Mouse (Mus musculus) E14TG2a.4 (cell line): ENCODE data around the gene Gm28635.

ENCODE experiments used
- H3K27me3 ChIP-seq: 2 replicates; pipeline ENCODE4 v1.6.1; 2014; ENCODE audit warnings: low read length, control low read depth; ENCODE audit not compliant: insufficient read depth
- H3K36me3 ChIP-seq: 2 replicates; pipeline ENCODE4 v1.6.1; 2014; ENCODE audit warnings: low read length, control low read depth; ENCODE audit not compliant: insufficient read depth
- H3K4me1 ChIP-seq: replicated peaks from 2 replicates; pipeline ENCODE4 v1.6.1; 2014; ENCODE audit warnings: low read depth, low read length, control low read depth
- H3K4me3 ChIP-seq: replicated peaks from 2 replicates; pipeline ENCODE4 v1.5.1; 2014; ENCODE audit warnings: mild to moderate bottlenecking, low read length
- H3K9me3 ChIP-seq: 2 replicates; pipeline ENCODE4 v1.6.1; 2014; ENCODE audit warnings: low read length, control low read depth
- CTCF ChIP-seq: conservative IDR thresholded peaks from 2 replicates; pipeline ENCODE4 v1.5.1; 2014; ENCODE audit warnings: low read length
- NANOG ChIP-seq: IDR thresholded peaks from 2 replicates; pipeline ENCODE4 v1.6.1; 2014; ENCODE audit warnings: borderline replicate concordance, low read length, mixed read lengths
- POU5F1 ChIP-seq: IDR thresholded peaks from 2 replicates; pipeline ENCODE4 v1.6.1; 2014; ENCODE audit warnings: low read length, borderline replicate concordance

The Gm28635 gene

DNA sequence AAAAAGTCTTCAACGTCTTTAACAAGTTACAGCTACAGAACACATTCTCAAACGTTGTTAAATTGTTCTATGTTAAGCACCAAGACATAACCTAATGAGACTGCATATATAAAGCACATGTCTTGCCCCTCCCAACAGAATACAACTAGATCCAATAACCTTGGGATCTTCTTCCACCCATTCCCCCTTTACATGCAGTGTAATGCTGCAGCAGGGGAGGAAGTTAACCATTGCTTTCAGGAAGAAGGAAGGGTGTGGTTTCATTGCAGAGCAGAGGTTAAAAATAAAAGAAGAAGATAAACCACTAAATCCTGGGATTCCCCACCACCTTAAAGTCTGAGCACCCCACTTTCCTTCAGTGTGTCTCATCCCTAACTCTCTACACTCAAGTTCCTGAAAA is 55.2 kb downstream of the Gm28635 start:
- TF ChIP-seq CTCF, result no peak
- no peaks in the 10 kb centered on the region for H3K9me3 ChIP-seq
- H3K36me3 ChIP-seq, result peaks cover 63% of the 10 kb centered on the region
- no peaks in the 10 kb centered on the region for H3K27me3 ChIP-seq
- peak overlapping the region; percentile 17; the same call in 1 of the 2 replicates for H3K4me3 ChIP-seq
- peaks cover 82% of the 10 kb centered on the region for H3K4me1 ChIP-seq

DNA sequence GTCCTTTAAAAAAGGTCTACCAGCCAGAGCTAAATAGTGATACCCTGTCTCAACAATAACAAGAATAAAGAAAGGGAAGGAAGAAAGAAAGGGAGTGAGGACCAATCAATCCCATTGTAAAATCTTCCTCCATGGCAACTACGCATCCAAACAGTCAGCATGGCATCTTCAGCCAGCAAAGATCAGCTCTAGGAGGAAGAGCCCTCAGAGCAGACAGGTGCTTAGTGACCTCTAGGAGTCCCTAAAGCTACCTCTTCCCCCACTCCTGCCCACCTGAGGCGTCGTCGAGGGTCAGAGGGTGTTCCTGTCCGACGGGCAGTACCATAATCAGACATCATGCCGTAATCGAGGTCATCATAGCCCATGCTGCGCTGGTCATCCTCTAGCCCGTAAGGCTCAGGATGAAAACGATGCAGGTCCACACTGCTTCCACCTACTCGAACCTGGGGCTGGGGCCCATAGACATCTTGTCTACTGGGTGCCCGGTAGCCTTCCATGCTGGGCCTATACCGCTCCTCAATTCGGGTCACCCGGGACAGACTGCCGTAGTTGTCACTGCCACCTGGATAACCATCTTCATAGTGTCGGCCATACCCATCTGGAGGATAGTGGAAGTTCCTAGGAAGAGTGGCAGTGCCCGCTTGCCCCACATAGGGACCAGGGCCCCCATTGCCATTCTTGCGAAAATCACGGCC is 58.0 kb downstream of the Gm28635 start:
- Histone ChIP-seq H3K27me3 (no peaks in the 10 kb centered on the region), H3K4me3 (no peak overlapping the region), H3K9me3 (no peaks in the 10 kb centered on the region), H3K4me1 (peaks cover 59% of the 10 kb centered on the region), H3K36me3 (peaks cover 85% of the 10 kb centered on the region)
- TF ChIP-seq NANOG (no peak), POU5F1 (no peak), CTCF (no peak)

DNA sequence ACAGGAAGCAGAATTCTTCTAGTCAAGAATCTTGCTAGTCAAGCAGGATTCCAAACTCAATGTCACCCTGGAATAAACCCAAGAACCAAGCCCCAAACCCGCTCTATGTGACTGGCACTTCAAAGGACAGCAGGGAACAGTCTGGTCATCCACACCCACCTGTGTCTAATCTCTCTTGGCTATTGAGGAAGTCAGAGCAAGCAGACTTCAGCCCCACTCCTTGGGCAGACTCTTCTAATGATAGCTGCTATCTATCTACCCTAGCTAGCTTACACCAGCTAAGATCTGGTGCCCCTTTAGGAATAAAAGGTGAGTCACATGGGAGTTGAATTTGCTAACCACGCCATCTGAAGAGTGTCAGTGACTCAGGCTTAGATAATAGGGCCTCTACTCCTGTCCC is 58.9 kb downstream of the Gm28635 start:
- TF ChIP-seq POU5F1 (no peak), NANOG (no peak)
- Histone ChIP-seq H3K4me1 (peaks cover 50% of the 10 kb centered on the region), H3K9me3 (no peaks in the 10 kb centered on the region), H3K27me3 (no peaks in the 10 kb centered on the region), H3K36me3 (peaks cover 87% of the 10 kb centered on the region), H3K4me3 (no peak overlapping the region)

DNA sequence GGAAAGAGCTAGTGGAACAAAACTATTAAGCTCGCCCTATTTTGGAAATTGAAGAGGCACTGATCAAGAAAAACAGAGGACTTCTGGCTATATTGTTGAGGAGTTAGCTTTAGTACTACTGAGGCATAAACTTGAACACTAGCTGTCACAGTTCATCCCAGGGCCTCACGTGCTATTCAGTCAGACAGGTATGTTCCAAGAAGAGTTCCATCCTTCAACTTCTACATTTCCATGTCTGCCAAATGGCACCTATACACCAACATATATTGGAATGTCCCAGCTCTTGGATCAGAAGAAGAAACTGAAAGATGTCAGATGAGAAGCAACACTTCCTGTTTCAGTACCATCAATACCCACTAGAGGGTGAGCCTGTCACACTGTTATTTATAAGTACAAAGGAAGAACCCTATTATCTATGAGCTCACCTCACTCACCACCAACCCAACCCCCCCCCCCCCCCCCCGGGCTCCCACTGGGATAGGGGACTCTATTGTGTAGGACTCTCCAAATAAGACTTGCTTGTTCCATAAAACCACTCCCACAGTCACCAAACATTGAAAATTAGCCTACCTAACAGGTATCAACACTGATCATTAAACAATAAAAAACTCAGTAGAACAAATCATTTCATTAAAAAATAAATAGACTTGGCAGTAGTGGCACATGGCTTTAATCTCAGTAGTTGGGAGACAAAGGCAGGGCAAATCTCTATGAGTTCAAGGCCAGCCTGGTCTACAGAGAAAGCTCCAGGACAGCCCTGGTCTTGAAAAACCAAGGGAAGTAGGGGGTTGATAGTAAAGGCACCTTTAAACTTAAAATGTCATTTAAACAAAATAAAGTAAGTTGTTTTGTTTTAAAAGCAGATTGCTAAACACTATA is 60.0 kb downstream of the Gm28635 start:
- no peaks in the 10 kb centered on the region for H3K9me3 ChIP-seq
- peaks cover 40% of the 10 kb centered on the region for H3K4me1 ChIP-seq
- H3K36me3 ChIP-seq, result peaks cover 94% of the 10 kb centered on the region
- H3K27me3 ChIP-seq, result no peaks in the 10 kb centered on the region
- H3K4me3 ChIP-seq, result no peak overlapping the region
- TF ChIP-seq POU5F1, result no peak
- no peak for TF ChIP-seq NANOG
- peak; percentile 61 for TF ChIP-seq CTCF

DNA sequence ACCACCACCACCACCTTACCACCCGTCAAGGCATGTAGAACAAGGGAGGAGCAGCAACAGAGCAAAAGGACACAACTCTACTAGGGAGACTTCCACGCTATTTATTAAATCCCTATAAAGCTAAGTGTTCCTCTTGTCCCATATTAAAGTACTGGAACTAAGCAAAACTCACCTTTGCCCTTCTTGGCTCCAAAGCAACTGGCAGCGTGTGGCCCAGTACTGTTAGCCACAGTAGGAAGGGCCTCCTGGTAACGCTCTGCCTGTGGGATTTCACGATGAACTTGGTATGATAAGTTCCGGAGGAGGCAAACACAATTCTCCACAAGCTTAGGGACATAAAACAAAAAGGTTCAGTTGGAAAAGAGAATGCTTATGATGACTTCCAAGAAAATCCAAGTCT is 65.1 kb downstream of the Gm28635 start:
- Histone ChIP-seq H3K36me3 (peaks cover 100% of the 10 kb centered on the region), H3K9me3 (no peaks in the 10 kb centered on the region), H3K4me1 (peaks cover 8% of the 10 kb centered on the region), H3K27me3 (no peaks in the 10 kb centered on the region), H3K4me3 (no peak overlapping the region)
- TF ChIP-seq POU5F1, result no peak
- no peak for TF ChIP-seq NANOG
- TF ChIP-seq CTCF, result no peak

DNA sequence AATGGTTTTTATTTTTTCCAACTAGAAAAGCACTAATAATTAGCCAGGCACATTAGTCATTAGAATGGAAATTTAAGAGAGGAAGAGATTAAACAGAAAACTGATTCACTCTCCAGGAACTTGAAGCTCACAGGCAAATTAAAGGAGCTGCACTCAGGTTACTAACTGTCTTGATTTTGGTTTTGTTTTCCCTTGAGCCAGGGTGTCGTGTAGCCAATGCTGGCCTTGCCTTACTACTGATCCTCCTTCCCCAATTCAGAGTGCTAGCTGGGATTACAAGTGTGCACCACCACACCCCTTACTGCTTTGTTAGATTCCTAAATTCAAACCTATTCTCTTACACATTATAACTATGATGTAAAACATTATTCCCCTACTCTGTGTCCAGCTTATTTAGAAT is 70.0 kb downstream of the Gm28635 start:
- TF ChIP-seq NANOG, result no peak
- no peak for TF ChIP-seq CTCF
- TF ChIP-seq POU5F1, result no peak
- Histone ChIP-seq H3K4me3 (no peak overlapping the region), H3K36me3 (peaks cover 95% of the 10 kb centered on the region), H3K4me1 (peaks cover 11% of the 10 kb centered on the region), H3K27me3 (no peaks in the 10 kb centered on the region), H3K9me3 (no peaks in the 10 kb centered on the region)

DNA sequence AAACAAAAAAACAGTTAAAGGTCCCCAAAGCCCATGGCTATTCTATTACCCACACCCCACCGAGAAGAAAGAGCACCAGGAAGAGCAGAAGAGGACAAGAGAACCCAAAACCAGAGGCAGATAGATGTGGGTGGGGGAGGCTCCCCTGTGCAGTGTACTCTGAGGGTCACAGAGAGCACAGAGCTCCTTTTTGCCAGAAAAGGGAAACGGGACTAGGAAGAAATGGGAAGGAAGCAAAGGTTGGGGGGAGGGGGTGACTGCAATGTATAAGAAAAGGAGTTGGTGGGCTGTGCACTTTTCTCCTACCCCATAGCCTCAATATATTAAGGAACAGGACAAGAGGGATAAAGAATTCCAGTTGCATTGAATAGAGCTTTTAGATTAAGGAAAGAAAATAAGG is 76.9 kb downstream of the Gm28635 start:
- H3K27me3 ChIP-seq, result no peaks in the 10 kb centered on the region
- H3K36me3 ChIP-seq, result peaks cover 83% of the 10 kb centered on the region
- no peaks in the 10 kb centered on the region for H3K9me3 ChIP-seq
- TF ChIP-seq POU5F1 (no peak), CTCF (no peak), NANOG (no peak)
- peaks cover 11% of the 10 kb centered on the region for H3K4me1 ChIP-seq
- H3K4me3 ChIP-seq, result no peak overlapping the region

DNA sequence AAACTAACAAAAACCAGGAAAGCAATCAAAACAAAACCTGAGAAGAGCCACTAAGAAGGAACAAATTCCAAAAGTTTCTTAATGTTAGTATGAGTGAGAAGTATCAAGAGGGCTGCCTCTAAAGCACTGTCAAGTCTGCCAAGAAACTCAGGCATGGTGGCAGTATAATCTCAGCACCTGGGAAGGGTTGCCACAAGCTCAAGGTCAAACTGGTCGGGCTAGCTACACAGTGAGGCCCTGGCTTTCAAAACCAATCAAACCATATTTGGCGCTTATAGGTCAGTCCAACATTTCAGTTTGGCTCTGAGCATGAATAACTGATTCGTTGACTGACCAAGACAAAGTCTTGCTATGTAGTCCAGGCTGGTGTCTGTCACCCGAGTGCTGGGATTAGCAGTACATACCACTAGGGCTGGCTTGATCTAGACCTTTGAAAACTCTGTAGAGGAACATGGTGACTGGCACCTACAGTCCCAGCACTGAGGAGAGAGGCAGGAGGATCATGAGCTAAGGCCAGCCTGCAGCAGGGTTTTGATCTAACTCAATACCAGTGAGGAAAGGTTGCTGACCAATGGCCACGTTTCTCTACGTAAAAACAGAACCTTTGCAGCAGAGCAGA is 78.5 kb downstream of the Gm28635 start:
- H3K4me1 ChIP-seq, result peaks cover 11% of the 10 kb centered on the region
- no peak for TF ChIP-seq NANOG
- TF ChIP-seq CTCF, result no peak
- no peak for TF ChIP-seq POU5F1
- no peak overlapping the region for H3K4me3 ChIP-seq
- H3K27me3 ChIP-seq, result no peaks in the 10 kb centered on the region
- no peaks in the 10 kb centered on the region for H3K9me3 ChIP-seq
- H3K36me3 ChIP-seq, result peaks cover 76% of the 10 kb centered on the region

DNA sequence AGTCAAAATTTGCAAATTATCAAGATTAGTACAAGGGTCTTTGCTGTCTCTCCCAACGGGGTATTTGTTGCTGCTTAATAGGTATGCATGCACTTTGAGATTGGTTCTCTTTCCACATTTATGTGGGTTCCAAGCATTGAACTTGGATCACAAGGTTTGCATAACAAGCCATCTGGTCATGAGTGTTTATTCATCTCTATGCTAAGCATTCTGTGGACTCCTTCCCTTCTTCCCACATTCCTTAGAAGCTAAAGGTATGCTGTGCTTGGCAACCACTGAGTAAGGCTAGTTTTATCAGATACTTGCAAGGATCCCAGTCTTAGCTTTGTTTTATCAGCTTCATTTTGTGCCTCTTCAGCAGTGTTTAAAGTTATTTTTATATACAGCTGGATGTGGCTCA is 80.7 kb downstream of the Gm28635 start:
- Histone ChIP-seq H3K4me3 (no peak overlapping the region), H3K4me1 (peaks cover 6% of the 10 kb centered on the region), H3K9me3 (no peaks in the 10 kb centered on the region), H3K36me3 (peaks cover 63% of the 10 kb centered on the region), H3K27me3 (no peaks in the 10 kb centered on the region)
- TF ChIP-seq NANOG (no peak), POU5F1 (no peak), CTCF (no peak)
